Mouse (Mus musculus): ENCODE results near the gene Gm28053. TPM values are rescaled to one million over a fixed set of nuclear protein-coding genes. Genes with fewer than 3 reads are reported as not detected.

Gene Gm28053
- polyA plus RNA-seq, 1 experiment, result not detected

GRCm38 (mm10) chr6:48785601-48786000 lies 67.2 kb downstream of the Gm28053 start:
- H3K4me3 ChIP-seq (ENCODE audit: insufficient read depth, low read length), result no peak overlapping the region
- no peak for TF ChIP-seq CTCF (IDR thresholded peaks at IDR 0.05; ENCODE audit: low read depth, low read length)
- TF ChIP-seq POLR2A (IDR thresholded peaks at IDR 0.05; ENCODE audit: borderline replicate concordance, low read depth, low read length), result no peak
- no peaks in the 10 kb centered on the region for H3K4me1 ChIP-seq (ENCODE audit: control insufficient read depth, insufficient read depth, low read length)
- H3K27ac ChIP-seq (ENCODE audit: insufficient read depth, low read depth, low read length), result no peak overlapping the region

GRCm38 (mm10) chr6:48787867-48788266 lies 69.5 kb downstream of the Gm28053 start:
- TF ChIP-seq CTCF (IDR thresholded peaks at IDR 0.05; ENCODE audit: low read depth, low read length) (no peak), POLR2A (IDR thresholded peaks at IDR 0.05; ENCODE audit: borderline replicate concordance, low read depth, low read length) (no peak)
- Histone ChIP-seq H3K27ac (ENCODE audit: insufficient read depth, low read depth, low read length) (no peak overlapping the region), H3K4me3 (ENCODE audit: insufficient read depth, low read length) (no peak overlapping the region), H3K4me1 (ENCODE audit: control insufficient read depth, insufficient read depth, low read length) (no peaks in the 10 kb centered on the region)

- H3K4me3 ChIP-seq (ENCODE audit: insufficient read depth, low read length), result no peak overlapping the region
Measured at GRCm38 (mm10) chr6:48801897-48802296, 83.5 kb downstream of the Gm28053 start.

More at GRCm38 (mm10) chr6:48801897-48802296, 83.5 kb downstream of the Gm28053 start:
- no peaks in the 10 kb centered on the region for H3K4me1 ChIP-seq (ENCODE audit: control insufficient read depth, insufficient read depth, low read length)
- TF ChIP-seq POLR2A (IDR thresholded peaks at IDR 0.05; ENCODE audit: borderline replicate concordance, low read depth, low read length) (no peak), CTCF (IDR thresholded peaks at IDR 0.05; ENCODE audit: low read depth, low read length) (no peak)
- H3K27ac ChIP-seq (ENCODE audit: insufficient read depth, low read depth, low read length), result no peak overlapping the region

Other genes starting within 250 kb of the Gm28053 start
- 1.2 TPM in 1 of 2 replicates, not detected in the other for gene Atp6v0e2, start 181.0 kb upstream of the Gm28053 start, polyA plus RNA-seq (2012; ENCODE audit: insufficient read depth, insufficient read length, missing spikeins)
- gene Lrrc61, start 163.8 kb upstream of the Gm28053 start, polyA plus RNA-seq (2012; ENCODE audit: insufficient read depth, insufficient read length, missing spikeins), result 17.3 and 19.1 TPM in 2 replicates
- gene Rarres2, start 145.8 kb upstream of the Gm28053 start, polyA plus RNA-seq (2012; ENCODE audit: insufficient read depth, insufficient read length, missing spikeins), result not detected in 2 replicates
- gene Gm45021, start 129.0 kb upstream of the Gm28053 start, polyA plus RNA-seq (2012; ENCODE audit: insufficient read depth, insufficient read length, missing spikeins), result not detected in 2 replicates
- gene Repin1, start 124.7 kb upstream of the Gm28053 start, polyA plus RNA-seq (2012; ENCODE audit: insufficient read depth, insufficient read length, missing spikeins), result 10.7 and 13.3 TPM in 2 replicates
- not detected in 2 replicates for gene Gm44965, start 124.7 kb upstream of the Gm28053 start, polyA plus RNA-seq (2012; ENCODE audit: insufficient read depth, insufficient read length, missing spikeins)
- gene Zfp775, start 116.5 kb upstream of the Gm28053 start, polyA plus RNA-seq (2012; ENCODE audit: insufficient read depth, insufficient read length, missing spikeins), result 2.9 TPM in 2 replicates
- gene AI854703, start 91.8 kb upstream of the Gm28053 start, polyA plus RNA-seq (2012; ENCODE audit: insufficient read depth, insufficient read length, missing spikeins), result 0.15 TPM in 1 of 2 replicates, not detected in the other
- not detected in 2 replicates for gene Gimap8, start 71.4 kb upstream of the Gm28053 start, polyA plus RNA-seq (2012; ENCODE audit: insufficient read depth, insufficient read length, missing spikeins)
- not detected in 2 replicates for gene Gimap9, start 42.5 kb upstream of the Gm28053 start, polyA plus RNA-seq (2012; ENCODE audit: insufficient read depth, insufficient read length, missing spikeins)
- 0.40 TPM in 1 of 2 replicates, not detected in the other for gene Gimap4, start 34.1 kb upstream of the Gm28053 start, polyA plus RNA-seq (2012; ENCODE audit: insufficient read depth, insufficient read length, missing spikeins)
- gene Gimap6, start 10.4 kb upstream of the Gm28053 start, polyA plus RNA-seq (2012; ENCODE audit: insufficient read depth, insufficient read length, missing spikeins), result 0.46 TPM in 1 of 2 replicates, not detected in the other
- gene Gimap7, start within 50 bp of the Gm28053 start, polyA plus RNA-seq (2012; ENCODE audit: insufficient read depth, insufficient read length, missing spikeins), result not detected in 2 replicates
- not detected in 2 replicates for gene Gimap1, start 20.4 kb downstream of the Gm28053 start, polyA plus RNA-seq (2012; ENCODE audit: insufficient read depth, insufficient read length, missing spikeins)
- gene Gimap5, start 27.6 kb downstream of the Gm28053 start, polyA plus RNA-seq (2012; ENCODE audit: insufficient read depth, insufficient read length, missing spikeins), result not detected in 2 replicates
- not detected in 2 replicates for gene Gimap3, start 52.2 kb downstream of the Gm28053 start, polyA plus RNA-seq (2012; ENCODE audit: insufficient read depth, insufficient read length, missing spikeins)
- 376 and 481 TPM in 2 replicates for gene Tmem176a, start 122.3 kb downstream of the Gm28053 start, polyA plus RNA-seq (2012; ENCODE audit: insufficient read depth, insufficient read length, missing spikeins)
- gene Tmem176b, start 122.9 kb downstream of the Gm28053 start, polyA plus RNA-seq (2012; ENCODE audit: insufficient read depth, insufficient read length, missing spikeins), result 992 and 1,024 TPM in 2 replicates
- not detected in 2 replicates for gene Aoc1, start 154.3 kb downstream of the Gm28053 start, polyA plus RNA-seq (2012; ENCODE audit: insufficient read depth, insufficient read length, missing spikeins)
- gene 1600015I10Rik, start 211.3 kb downstream of the Gm28053 start, polyA plus RNA-seq (2012; ENCODE audit: insufficient read depth, insufficient read length, missing spikeins), result not detected in 2 replicates

Measured in bone marrow macrophage, adult 2 months (primary cell).